Mouse (Mus musculus) ES-Bruce4 (cell line): Measurements from ENCODE around the gene Ldlrap1.

Experiments
- CTCF ChIP-seq: IDR thresholded peaks from one replicate; pipeline ENCODE4 v1.8.1; 2011; ENCODE audit warnings: low read depth, low read length
- POLR2A ChIP-seq: IDR thresholded peaks from one replicate; pipeline ENCODE4 v1.8.1; 2011; ENCODE audit warnings: low read length; ENCODE audit not compliant: insufficient read depth

DNA sequence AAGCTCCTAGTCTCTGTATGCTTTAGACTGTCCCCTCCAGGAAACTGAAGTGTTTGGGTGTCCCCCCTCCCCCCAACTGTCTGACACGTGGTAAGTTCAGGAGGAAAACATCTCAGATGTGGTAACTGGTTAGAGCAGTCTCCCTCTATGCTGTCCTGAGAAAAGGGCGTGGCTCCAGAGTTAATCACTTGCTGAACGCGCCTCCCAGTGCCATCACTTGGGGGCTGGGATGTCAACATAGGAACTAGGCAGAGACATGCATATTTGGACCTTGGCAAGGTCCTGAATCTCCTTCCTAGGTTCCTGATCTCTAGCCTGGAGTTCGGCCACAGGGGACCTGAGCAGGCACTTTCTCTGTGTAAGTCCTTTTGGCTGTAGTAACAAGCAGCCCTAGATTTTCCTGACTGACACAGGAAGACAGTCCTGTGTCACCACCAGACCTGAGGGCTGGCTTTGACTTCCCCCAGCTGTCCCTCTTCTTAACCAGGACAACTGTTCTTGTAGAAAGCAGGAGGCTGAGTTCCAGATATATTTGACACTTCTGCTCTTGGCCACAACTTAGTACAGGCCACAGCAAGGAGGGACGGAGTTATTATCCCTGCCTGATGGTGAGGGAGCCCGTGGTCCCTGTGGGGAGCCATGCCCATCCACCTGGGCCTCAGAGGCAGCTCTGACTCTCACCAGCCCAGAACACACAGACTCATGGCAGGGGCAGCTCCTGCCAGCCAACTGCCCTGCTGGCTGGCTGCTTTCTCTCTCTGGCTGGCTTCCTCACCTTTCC lies 28.9 kb upstream of the Ldlrap1 start:
- no peak for TF ChIP-seq CTCF
- TF ChIP-seq POLR2A = no peak
